ENCODE assay signal across 8 mouse cellular contexts in the genomic region with DNA sequence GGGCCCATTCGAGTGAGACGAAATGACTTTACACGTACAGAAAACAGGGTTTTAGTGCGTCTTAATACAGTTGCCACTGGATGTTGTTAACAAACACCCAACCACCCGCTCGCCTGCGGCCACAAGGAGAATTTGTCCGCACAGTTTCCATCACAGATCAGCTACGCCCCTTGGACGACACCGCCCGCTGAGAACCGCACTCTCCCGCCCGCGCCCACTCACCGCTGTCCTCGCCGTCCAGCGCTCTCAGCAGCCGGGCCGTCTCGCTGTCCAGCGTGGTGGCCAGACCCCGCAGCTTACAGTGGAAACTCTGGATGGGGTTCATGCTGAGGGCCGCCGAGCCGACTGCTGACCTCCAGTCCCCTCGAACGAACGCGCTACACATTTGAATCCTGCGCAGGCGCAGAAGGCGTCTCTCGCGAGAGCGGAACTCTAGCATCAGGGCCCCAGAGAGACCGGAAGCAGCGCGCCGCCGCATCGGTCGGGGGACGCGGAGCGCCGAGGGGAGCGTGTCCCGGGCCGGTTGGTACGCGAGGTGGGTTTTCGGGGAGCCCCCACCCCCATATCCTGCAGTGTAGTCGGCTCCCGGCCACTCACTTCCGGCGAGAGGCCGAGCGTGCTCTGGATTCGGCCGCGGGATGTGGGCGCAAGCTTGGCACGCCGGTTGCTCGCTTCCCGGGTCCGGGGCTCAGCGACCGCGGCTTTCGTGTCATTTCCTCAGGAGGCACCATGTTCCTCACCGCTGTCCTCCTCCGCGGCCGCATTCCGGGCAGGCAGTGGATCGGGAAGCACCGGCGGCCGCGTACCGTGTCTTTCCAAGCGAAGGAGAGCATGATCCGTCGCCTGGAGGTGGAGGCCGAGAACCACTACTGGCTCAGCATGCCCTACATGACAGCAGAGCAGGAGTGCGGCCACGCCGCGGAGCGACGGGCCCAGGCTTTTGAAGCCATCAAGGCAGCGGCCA. TPM values are rescaled to one million over a fixed set of nuclear protein-coding genes. Genes with fewer than 3 reads are reported as not detected.
DNase-seq lines count a peak whose midpoint lies in the region; ATAC-seq lines count a peak whose summit lies in the region.

A gene (minus strand): TSS at position 398 of the 964 bp plus-strand sequence.
A gene (plus strand): TSS at position 447 of the 964 bp plus-strand sequence.

- peak within 1 kb of the TSS; percentile 71 for H3K4me2 ChIP-seq in hindbrain, embryonic 13.5 days

- H3K4me3 ChIP-seq in hindbrain, embryonic 13.5 days = peak within 1 kb of the TSS; percentile 81

- H3K27me3 ChIP-seq in hindbrain, embryonic 13.5 days = no peaks in the 10 kb centered on the region

- no peaks in the 10 kb centered on the region for H3K9me3 ChIP-seq in hindbrain, embryonic 13.5 days

- H3K9ac ChIP-seq in hindbrain, embryonic 13.5 days = peak within 1 kb of the TSS; percentile 90

- under 1% methylated on average over 96 of the region's 96 CpGs for WGBS in hindbrain, embryonic 13.5 days

- peaks cover 22% of the 10 kb centered on the region for H3K4me1 ChIP-seq in hindbrain, embryonic 13.5 days (replicated peaks)

- peaks cover 4% of the 10 kb centered on the region; the same call in 1 of the 2 replicates for H3K36me3 ChIP-seq in hindbrain, embryonic 13.5 days

- peak; percentile 94 for DNase-seq in Muller cell, postnatal 12 days (ENCODE audit: inconsistent ontology term)
- peak; percentile 89 for DNase-seq in cerebellum, adult 9-11 months
- DNase-seq in frontal cortex, postnatal 10 days (ENCODE audit: low spot score in 2 of 2) = peak; percentile 85 to 89
- DNase-seq in layer of hippocampus, postnatal 25 days (ENCODE audit: extremely low spot score in 1 of 2, low spot score in 1 of 2) = peak; percentile 90
- DNase-seq in lung, postnatal 25 days (ENCODE audit: low spot score) = peak; percentile 93
- peak; percentile 94 for DNase-seq in retina, embryonic 14.5 days (ENCODE audit: low spot score)
- peak; percentile 95 for DNase-seq in thymus, postnatal 4 days

- peak; percentile 96 for ATAC-seq in hindbrain, embryonic 13.5 days (ENCODE audit: low FRiP score)

- H3K27ac ChIP-seq in hindbrain, embryonic 13.5 days = peak within 1 kb of the TSS; percentile 94

RNA-seq across cellular contexts. Expression of the first gene that starts in this region (rescaled TPM):
- polyA plus RNA-seq in hindbrain, embryonic 13.5 days (2015; fragmentation: Nextera tagmentation; extraction: Ambion mirVana) = 9.8 and 10.2 TPM in 2 replicates
- total RNA-seq in layer of hippocampus, postnatal 25 days (2021) = under 1 TPM; 0.63 to 0.81 TPM

RNA-seq across cellular contexts. Expression of the second gene that starts in this region (rescaled TPM):
- 153 and 155 TPM in 2 replicates for polyA plus RNA-seq in hindbrain, embryonic 13.5 days (2015; fragmentation: Nextera tagmentation; extraction: Ambion mirVana)
- total RNA-seq in layer of hippocampus, postnatal 25 days (2021) = 10 to 100 TPM; 89.6 to 90.0 TPM

Comparison
In these comparisons a context has a peak if more than half of its experiments do, and no peak if none do; other contexts are left out.
1. Peak in every context shown above with its lines: DNase-seq, ATAC-seq, H3K4me3 ChIP-seq and H3K27ac ChIP-seq.